Mouse (Mus musculus) hindbrain, embryonic 15.5 days (tissue): Measurements from ENCODE around the gene Nktr. TPM values are rescaled to one million over a fixed set of nuclear protein-coding genes. Genes with fewer than 3 reads are reported as not detected.
A peak's percentile ranks its signal among the peaks of the same experiment; 100 is the strongest.

Experiments used
- ATAC-seq: fragments of 200-750 bp; cut with Nextera tagmentation; 2 replicates; pipeline ENCODE4 v1.8.0; 2017; ENCODE audit warnings: low read depth, moderate number of reproducible peaks, moderate TSS enrichment; ENCODE audit not compliant: low FRiP score
- H3K27ac ChIP-seq: fragments of 300-500 bp; sonication (generic); replicated peaks from 2 replicates; pipeline ENCODE4 v1.5.1; 2015; ENCODE audit warnings: mild to moderate bottlenecking, inconsistent platforms
- H3K27me3 ChIP-seq: fragments of 300-500 bp; sonication (generic); 2 replicates; pipeline ENCODE4 v1.6.1; 2015; ENCODE audit warnings: control low read depth, inconsistent platforms
- H3K36me3 ChIP-seq: fragments of 300-500 bp; sonication (generic); 2 replicates; pipeline ENCODE4 v1.6.1; 2015; ENCODE audit warnings: control low read depth, inconsistent platforms
- H3K4me1 ChIP-seq: fragments of 300-500 bp; sonication (generic); replicated peaks from 2 replicates; pipeline ENCODE4 v1.6.1; 2015; ENCODE audit warnings: control low read depth, inconsistent platforms
- H3K4me2 ChIP-seq: fragments of 300-500 bp; sonication (generic); 2 replicates; pipeline ENCODE4 v1.6.1; 2015; ENCODE audit warnings: moderate library complexity, mild to moderate bottlenecking, inconsistent platforms
- H3K4me3 ChIP-seq: fragments of 300-500 bp; sonication (generic); 2 replicates; pipeline ENCODE4 v1.5.1; 2015; ENCODE audit warnings: mild to moderate bottlenecking, inconsistent platforms
- H3K9ac ChIP-seq: fragments of 300-500 bp; sonication (generic); 2 replicates; pipeline ENCODE4 v1.6.1; 2015; ENCODE audit warnings: inconsistent platforms
- H3K9me3 ChIP-seq: fragments of 300-500 bp; sonication (generic); 2 replicates; pipeline ENCODE4 v1.6.1; 2016; ENCODE audit warnings: control low read depth, inconsistent platforms
- WGBS: fragments of 180-500 bp; shearing (Covaris S2); methylation state at CpG from one replicate; pipeline ENCODE4 v1.1.7; 2015; 5-methylcytosine and 5-hydroxymethylcytosine counted together
- polyA plus RNA-seq: library from polyadenylated mRNA; unstranded; fragments of >200 nt; fragmentation: Nextera tagmentation; extraction: Ambion mirVana; gene quantifications from 2 replicates; pipeline ENCODE4 v1.2.1, GENCODE M21; 2015

The Nktr gene
- polyA plus RNA-seq, 1 experiment from 2014 or later = 45.0 TPM

- Histone ChIP-seq H3K4me2 (no peak overlapping the region), H3K4me1 (peaks cover 31% of the 10 kb centered on the region), H3K9ac (no peak overlapping the region), H3K27me3 (no peaks in the 10 kb centered on the region), H3K9me3 (no peaks in the 10 kb centered on the region), H3K27ac (no peak overlapping the region), H3K36me3 (peaks cover 51% of the 10 kb centered on the region), H3K4me3 (no peak overlapping the region)
- WGBS = 81% methylated on average over 16 of the region's 16 CpGs
- ATAC-seq = no peak
These were observed 46.3 kb downstream of the Nktr start for GRCm38 (mm10) chr9:121765166-121765855.

GRCm38 (mm10) chr9:121772412-121772811 lies 53.4 kb downstream of the Nktr start:
- Histone ChIP-seq H3K27ac (no peak overlapping the region), H3K36me3 (peaks cover 15% of the 10 kb centered on the region), H3K9ac (no peak overlapping the region), H3K4me1 (peaks cover 2% of the 10 kb centered on the region; the same call in 1 of the 2 replicates), H3K4me3 (no peak overlapping the region), H3K27me3 (peaks cover 13% of the 10 kb centered on the region), H3K9me3 (no peaks in the 10 kb centered on the region), H3K4me2 (no peak overlapping the region)
- 84% methylated on average over 5 of the region's 5 CpGs for WGBS
- ATAC-seq = no peak

GRCm38 (mm10) chr9:121775951-121776350 lies 57.0 kb downstream of the Nktr start:
- Histone ChIP-seq H3K4me3 (no peak overlapping the region), H3K27ac (no peak overlapping the region), H3K4me2 (no peak overlapping the region), H3K36me3 (no peaks in the 10 kb centered on the region), H3K27me3 (peaks cover 27% of the 10 kb centered on the region), H3K9ac (no peak overlapping the region), H3K4me1 (peaks cover 15% of the 10 kb centered on the region), H3K9me3 (no peaks in the 10 kb centered on the region)
- WGBS = 84% methylated on average over 10 of the region's 10 CpGs
- no peak for ATAC-seq

- no peaks in the 10 kb centered on the region for H3K36me3 ChIP-seq
- no peak overlapping the region for H3K27ac ChIP-seq
- no peak overlapping the region for H3K4me3 ChIP-seq
- H3K27me3 ChIP-seq = peaks cover 27% of the 10 kb centered on the region
- WGBS = 84% methylated on average over 7 of the region's 7 CpGs
- H3K9me3 ChIP-seq = no peaks in the 10 kb centered on the region
- no peak overlapping the region for H3K4me2 ChIP-seq
- no peak for ATAC-seq
- peaks cover 15% of the 10 kb centered on the region for H3K4me1 ChIP-seq
- no peak overlapping the region for H3K9ac ChIP-seq
These were observed 57.5 kb downstream of the Nktr start for GRCm38 (mm10) chr9:121776511-121776910.

- peak within 1 kb of the TSS; percentile 36 for H3K4me3 ChIP-seq
- H3K27me3 ChIP-seq = peaks cover 27% of the 10 kb centered on the region
- WGBS = 17% methylated on average over 30 of the region's 30 CpGs
- peaks cover 15% of the 10 kb centered on the region for H3K4me1 ChIP-seq
- H3K27ac ChIP-seq = peak within 1 kb of the TSS; percentile 17; the same call in 1 of the 2 replicates
- H3K36me3 ChIP-seq = no peaks in the 10 kb centered on the region
- peak within 1 kb of the TSS; percentile 5; the same call in 1 of the 2 replicates for H3K9ac ChIP-seq
- peak; percentile 75 for ATAC-seq
- H3K9me3 ChIP-seq = no peaks in the 10 kb centered on the region
- H3K4me2 ChIP-seq = peak within 1 kb of the TSS; percentile 69
These were observed 58.6 kb downstream of the Nktr start, which contains the start of gene Klhl40 for GRCm38 (mm10) chr9:121777484-121778065. TSS of gene Klhl40 (plus strand) at chr9:121777607.

- peaks cover 27% of the 10 kb centered on the region for H3K27me3 ChIP-seq
- H3K9ac ChIP-seq = peak overlapping the region; percentile 5; the same call in 1 of the 2 replicates
- no peaks in the 10 kb centered on the region for H3K36me3 ChIP-seq
- H3K27ac ChIP-seq = peak overlapping the region; percentile 17; the same call in 1 of the 2 replicates
- peak; percentile 71 for ATAC-seq
- peaks cover 15% of the 10 kb centered on the region for H3K4me1 ChIP-seq
- peak overlapping the region; percentile 36 for H3K4me3 ChIP-seq
- peak overlapping the region; percentile 69 for H3K4me2 ChIP-seq
- no peaks in the 10 kb centered on the region for H3K9me3 ChIP-seq
- WGBS = 9% methylated on average over 54 of the region's 54 CpGs
These were observed 59.2 kb downstream of the Nktr start for GRCm38 (mm10) chr9:121778066-121778624.

- Histone ChIP-seq H3K4me1 (no peaks in the 10 kb centered on the region), H3K36me3 (no peaks in the 10 kb centered on the region), H3K4me3 (no peak overlapping the region), H3K27ac (no peak overlapping the region), H3K27me3 (0 out of 2 replicates have a peak, but pooled peaks cover 5% of the 10 kb centered on the region), H3K9me3 (no peaks in the 10 kb centered on the region), H3K4me2 (no peak overlapping the region), H3K9ac (no peak overlapping the region)
- no peak for ATAC-seq
- WGBS = 94% methylated on average over 12 of the region's 12 CpGs
These were observed 65.8 kb downstream of the Nktr start for GRCm38 (mm10) chr9:121784801-121785200.

- Histone ChIP-seq H3K27ac (no peak overlapping the region), H3K4me1 (no peaks in the 10 kb centered on the region), H3K36me3 (no peaks in the 10 kb centered on the region), H3K4me3 (no peak overlapping the region), H3K4me2 (no peak overlapping the region), H3K27me3 (0 out of 2 replicates have a peak, but pooled peaks cover under 1% of the 10 kb centered on the region), H3K9ac (no peak overlapping the region), H3K9me3 (no peaks in the 10 kb centered on the region)
- WGBS = 86% methylated on average over 8 of the region's 8 CpGs
- no peak for ATAC-seq
These were observed 66.3 kb downstream of the Nktr start for GRCm38 (mm10) chr9:121785261-121785660.

GRCm38 (mm10) chr9:121786359-121786758 lies 67.4 kb downstream of the Nktr start:
- Histone ChIP-seq H3K4me1 (no peaks in the 10 kb centered on the region; the same call in 1 of the 2 replicates), H3K4me2 (no peak overlapping the region), H3K9me3 (no peaks in the 10 kb centered on the region), H3K4me3 (no peak overlapping the region), H3K36me3 (no peaks in the 10 kb centered on the region), H3K27ac (no peak overlapping the region), H3K9ac (no peak overlapping the region), H3K27me3 (no peaks in the 10 kb centered on the region)
- 78% methylated on average over 2 of the region's 2 CpGs for WGBS
- ATAC-seq = no peak

- Histone ChIP-seq H3K9me3 (no peaks in the 10 kb centered on the region), H3K36me3 (no peaks in the 10 kb centered on the region), H3K4me2 (no peak overlapping the region), H3K27me3 (no peaks in the 10 kb centered on the region), H3K9ac (no peak overlapping the region), H3K4me1 (peaks cover 20% of the 10 kb centered on the region), H3K4me3 (no peak overlapping the region), H3K27ac (no peak overlapping the region)
- ATAC-seq = no peak
- 19% methylated on average over 5 of the region's 5 CpGs for WGBS
These were observed 72.2 kb downstream of the Nktr start for GRCm38 (mm10) chr9:121791206-121791605.

- Histone ChIP-seq H3K4me2 (no peak within 1 kb of the TSS), H3K4me1 (peaks cover 20% of the 10 kb centered on the region), H3K36me3 (no peaks in the 10 kb centered on the region), H3K9me3 (no peaks in the 10 kb centered on the region), H3K27me3 (no peaks in the 10 kb centered on the region), H3K27ac (no peak within 1 kb of the TSS), H3K4me3 (no peak within 1 kb of the TSS), H3K9ac (no peak within 1 kb of the TSS)
- ATAC-seq = no peak
- WGBS = 46% methylated on average over 23 of the region's 24 CpGs
These were observed 73.0 kb downstream of the Nktr start, which contains the start of gene Hhatl for GRCm38 (mm10) chr9:121791757-121792521. TSS of gene Hhatl (minus strand) at chr9:121792507.
